Mouse (Mus musculus) layer of hippocampus, adult 9-11 months (tissue): ENCODE data around the gene Slc22a16.

Source experiments
- DNase-seq: peaks from one replicate; pipeline ENCODE4 v3.0.0; 2022

The Slc22a16 gene

DNA sequence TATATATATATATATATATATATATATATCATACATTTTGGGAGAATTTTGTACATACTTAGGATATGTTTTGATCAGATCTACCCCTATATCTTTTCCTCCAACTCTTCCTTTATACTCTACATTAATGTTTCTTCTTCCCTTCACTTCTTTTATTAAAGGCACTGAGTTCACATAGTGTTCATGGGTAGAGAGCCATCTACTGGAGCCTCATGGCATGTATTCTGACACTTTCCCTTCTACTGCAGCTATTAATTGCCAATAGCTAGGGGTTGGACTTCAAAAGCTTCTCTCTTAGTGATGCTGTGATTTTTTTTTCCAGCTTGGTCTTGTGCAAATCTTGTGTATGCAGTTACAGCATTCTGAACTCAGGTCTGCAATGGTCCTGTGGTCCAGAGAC, 47.8 kb downstream of the Slc22a16 start:
- DNase-seq = no peak

DNA sequence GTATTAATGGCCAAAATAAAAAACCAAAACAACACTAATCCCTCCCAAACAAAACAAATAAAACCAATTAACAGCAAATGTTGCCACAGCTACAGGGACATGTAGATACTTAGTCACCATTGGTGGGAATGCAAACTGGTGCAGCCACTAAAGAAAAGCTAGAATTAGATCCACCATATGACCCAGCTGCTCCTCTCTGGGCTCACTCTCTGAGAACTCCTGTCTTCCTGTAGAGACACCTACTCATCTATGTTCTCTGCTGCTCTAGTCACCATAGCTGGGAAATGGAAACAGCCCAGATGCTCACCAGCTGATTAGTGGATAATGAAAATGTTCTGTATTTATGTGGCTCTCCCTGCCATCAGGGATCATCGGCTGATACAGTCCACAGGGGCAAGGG, 49.6 kb downstream of the Slc22a16 start:
- DNase-seq = no peak

DNA sequence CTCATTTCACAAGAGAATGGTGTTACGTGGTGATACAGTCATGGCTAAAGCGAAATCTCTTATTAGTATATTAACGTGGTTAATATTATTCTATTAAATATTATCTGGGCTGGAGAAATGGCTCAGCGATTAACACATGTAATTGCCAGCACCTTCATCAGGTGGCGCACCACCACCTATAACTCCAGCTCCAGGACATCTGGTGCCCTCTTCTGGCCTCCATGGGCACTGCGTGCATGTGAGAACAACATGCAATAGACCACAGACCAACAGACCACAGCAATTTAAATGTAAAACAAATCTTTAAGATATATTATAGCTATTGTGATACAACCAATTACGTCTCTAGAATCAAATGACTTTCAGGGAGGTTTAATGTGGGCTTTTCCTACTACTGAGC, 59.0 kb downstream of the Slc22a16 start:
- DNase-seq = no peak

DNA sequence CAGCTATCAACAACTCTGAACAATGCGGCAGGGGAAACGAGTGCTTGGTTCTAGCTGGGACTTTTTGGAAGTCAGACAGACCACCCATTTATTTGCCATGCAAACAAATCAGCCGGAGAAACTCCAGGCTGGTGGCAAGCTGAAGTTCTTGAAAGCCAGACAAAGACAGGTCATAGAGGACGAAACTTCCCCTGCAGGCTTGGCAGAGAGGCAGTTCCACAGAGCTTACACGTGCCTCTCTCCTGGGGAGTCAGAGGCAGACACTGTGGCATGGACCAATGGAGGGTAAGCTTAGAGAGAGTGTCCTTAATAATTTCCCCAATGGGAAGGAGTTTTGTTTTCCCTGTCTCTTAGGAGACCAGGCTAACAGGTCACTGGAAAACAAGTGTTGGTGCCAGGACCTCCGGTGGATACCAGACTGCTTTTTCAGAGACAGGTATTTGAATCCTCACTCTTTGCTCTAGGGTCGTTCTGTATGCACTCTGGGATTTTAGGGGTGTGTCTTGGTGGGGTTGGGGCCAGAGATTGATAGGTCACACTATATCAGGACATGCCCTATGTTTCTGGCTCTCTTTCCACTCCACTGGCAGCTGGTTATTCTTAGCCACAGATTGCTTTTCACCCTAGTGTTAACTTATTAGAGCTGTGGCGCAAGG, 59.6 kb downstream of the Slc22a16 start, which contains the start of gene Ddo:
TSS of gene Ddo (plus strand) at position 356 of the 656 bp plus-strand sequence.
- peak; percentile 73 for DNase-seq

DNA sequence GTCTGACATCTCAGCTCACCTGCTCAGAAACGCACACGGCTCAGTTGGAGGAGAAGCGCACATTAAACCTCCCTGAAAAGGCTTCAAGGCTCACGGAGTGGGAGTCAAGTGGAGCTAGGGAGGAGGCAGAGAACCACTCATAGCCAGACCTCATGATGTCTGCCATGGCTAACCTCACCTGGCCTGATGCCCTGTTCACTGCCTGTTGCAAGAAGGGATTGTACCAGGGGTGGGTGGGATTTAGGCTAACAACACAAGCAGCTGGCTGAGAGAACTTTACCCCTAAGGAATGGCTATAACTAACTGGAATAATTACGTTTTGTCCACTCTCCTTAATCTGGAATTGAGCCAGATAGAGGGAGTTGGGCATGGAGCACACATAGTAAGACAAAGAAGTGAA, 60.3 kb downstream of the Slc22a16 start:
- no peak for DNase-seq

DNA sequence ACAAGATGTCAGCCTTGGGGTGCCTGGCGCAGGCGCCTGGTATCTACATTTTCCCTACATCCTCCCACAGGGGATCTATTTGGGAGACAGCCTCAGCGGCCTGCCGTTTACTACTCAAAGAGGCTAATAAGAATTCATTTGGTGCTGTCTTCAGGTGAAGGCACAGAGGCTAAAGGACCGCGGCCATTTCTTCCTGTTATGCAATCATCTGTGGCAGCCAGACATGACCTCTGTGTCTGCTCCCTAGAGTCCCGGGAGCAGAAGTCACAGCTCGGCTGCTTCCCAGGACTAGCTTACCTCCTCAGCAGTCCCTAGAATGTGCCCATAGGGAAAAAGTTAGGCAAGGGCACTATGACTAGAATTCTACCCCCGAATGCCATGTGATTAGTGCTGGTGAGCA, 60.8 kb downstream of the Slc22a16 start:
- DNase-seq = no peak

DNA sequence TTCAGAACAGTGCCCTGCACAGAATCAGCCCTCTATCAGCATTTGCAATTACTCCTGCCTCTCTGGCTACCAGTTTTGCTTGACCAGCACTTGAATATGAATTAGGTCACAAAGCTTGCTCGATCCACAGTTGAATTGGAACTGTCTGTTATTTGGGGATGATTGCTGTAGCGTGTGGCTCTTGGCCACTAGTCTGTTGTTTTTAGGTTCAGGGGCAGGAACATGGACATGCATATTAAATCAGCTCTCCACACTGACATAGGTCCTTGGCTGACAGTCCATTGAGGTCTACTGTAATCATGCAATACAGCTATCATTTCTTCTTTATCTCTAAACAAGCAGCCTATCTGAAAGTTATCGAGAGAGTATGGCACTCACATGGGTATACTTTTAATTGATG, 62.0 kb downstream of the Slc22a16 start:
- no peak for DNase-seq

DNA sequence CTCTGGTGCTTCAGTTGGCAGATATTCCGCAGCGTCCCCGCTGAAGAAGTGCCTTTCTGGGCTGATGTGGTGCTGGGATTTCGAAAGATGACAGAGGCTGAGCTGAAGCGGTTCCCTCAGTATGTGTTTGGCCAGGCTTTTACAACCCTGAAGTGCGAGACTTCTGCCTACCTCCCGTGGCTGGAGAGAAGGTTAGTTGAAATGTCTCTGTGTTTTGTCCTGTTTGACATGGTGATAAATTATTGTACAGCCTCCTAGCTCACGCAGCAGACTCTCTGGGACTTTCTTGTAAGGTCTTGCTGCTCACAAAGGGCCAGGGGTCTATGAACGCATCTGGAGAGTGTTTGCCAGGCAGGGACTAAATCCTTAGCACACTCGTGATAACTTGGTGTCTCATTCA, 67.2 kb downstream of the Slc22a16 start:
- DNase-seq = no peak

DNA sequence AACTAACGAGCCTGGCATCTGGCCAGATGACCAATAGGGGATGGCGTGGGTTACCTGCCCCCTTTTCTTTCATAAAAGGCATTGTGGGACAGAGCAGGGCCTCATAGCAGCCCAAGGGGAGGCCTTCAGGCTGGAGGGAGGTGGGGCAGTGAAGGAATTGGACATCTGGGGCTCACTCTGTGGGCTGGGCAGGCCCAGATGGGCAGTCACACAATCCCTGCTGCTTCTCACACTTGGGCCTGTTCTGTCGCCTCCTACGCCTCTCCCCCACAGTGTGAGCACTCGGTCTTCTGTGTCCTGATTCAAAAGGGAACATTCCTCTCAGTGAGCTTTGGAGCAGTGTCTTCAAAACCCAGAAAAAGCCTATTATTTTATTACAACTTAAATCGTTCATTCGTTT, 68.1 kb downstream of the Slc22a16 start:
- DNase-seq = peak; percentile 92

DNA sequence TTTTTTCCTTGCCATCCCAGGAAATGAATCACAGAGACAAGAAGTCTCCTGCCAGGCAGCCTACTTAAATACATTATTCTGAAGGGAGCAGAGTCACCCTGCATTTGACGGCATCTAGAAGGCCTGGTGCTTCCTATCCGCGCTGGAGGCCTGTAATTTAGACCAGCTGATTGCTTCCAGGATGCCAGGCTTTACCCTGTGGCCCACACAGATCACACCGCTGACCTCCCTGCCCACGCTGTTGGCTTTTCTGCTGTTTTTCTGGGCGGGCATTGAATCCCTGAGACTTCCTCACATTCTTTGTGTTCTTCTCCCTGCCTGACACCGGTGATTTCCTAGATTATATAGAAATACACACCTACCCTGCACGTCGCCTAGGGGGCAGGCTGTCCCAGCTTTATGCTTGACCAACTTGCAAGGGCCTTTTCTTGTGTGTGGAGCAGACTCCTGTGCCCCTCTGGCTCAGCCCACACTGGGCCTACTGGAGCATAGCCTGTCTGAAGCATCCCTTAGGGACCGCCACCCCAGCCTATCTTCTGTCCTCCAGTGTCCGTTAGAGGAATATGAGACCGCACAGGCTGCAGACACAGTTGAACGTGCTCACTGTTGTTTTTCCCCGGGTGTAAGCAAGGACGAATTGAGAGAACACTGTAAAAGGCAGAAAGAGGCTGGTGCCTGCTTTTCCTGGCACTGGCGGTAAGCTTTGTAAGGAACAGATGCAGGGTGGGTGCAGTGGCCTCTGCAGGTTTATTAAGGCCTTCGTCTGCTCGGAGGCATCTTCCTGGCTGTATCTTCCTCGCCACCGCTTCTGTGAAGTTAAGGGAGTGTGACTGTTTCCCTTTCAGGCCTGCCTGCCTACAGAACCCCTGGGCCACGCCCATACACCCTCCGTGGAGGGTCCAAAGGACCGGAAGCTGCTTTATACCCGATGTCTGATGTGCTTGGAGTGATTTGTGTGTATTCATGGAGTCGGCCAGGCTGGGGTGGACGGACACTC, 69.0 kb downstream of the Slc22a16 start:
- DNase-seq = peak; percentile 63

DNA sequence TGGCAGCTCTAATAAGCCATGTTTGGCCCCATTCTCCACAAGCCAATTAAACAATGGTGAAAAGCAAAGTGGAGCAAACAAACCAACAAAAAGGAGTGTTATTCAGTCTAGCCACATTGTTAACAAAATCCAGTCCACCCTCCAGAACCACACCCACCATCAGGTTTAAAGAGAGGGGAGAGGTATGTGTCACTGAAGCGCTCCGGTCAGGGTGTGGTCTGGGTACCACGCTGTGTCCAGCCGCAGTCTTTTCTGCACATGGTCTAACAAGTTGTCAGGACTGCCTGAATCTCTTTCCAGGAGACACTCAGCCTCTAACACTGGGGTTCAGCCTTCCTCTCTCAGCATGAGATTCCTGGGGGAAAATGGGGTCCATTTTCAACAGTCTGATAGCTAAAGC, 70.3 kb downstream of the Slc22a16 start:
- no peak for DNase-seq

DNA sequence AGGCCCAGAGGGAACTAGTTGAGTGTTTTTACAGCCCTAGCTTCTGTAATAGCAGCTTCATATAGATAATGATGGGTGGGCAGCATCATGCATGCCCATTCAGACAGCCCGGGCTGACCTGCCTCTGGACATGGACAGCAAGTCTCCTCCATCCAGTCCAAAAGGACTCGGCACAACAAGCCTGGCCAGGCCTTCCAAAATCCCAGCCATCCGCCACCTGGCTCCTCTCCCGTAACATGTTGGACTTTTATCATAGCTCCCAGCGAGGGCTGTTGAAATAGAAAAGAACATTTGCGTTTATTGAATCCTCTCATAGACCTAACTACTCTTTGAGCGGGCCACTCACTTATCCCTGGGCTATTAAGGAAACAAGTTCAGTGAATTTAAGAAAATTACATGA, 71.8 kb downstream of the Slc22a16 start:
- no peak for DNase-seq

DNA sequence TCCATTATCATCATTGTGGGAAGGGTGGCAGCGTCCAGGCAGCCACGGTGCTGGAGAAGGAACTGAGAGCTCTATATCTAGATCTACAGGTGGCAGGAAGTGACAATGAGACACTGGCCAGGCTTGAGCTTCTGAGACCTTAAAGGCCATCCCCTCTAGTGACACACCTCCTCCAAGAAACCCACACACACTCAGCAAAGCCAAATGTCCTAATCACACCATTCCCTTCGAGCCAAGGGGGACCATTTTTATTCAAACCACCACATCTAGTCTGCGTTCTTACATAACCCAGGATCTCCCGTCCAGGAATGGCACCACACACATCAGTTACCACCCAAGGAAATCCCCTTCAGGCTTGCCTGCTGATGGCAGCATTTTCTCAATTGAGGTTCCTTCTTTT, 73.0 kb downstream of the Slc22a16 start:
- DNase-seq = no peak

DNA sequence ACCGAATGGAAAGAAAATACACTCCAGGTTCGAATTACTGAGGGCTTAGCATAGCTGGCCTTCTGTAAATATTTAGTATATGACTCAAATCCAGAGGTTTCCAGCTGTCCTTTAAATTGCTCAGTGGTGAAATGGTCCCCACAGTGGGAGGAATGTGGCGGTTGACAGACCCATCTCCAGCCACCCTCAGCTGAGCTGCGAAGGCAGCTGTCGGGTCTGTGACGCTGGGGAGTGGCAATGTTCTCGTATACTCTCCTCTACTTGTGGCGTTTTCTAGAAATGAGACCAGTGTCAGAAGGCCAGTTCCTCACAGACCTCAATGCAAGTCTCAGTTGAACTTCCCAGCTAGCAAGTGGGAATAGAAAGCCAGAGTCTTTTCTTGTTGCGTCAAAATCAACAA, 74.3 kb downstream of the Slc22a16 start:
- DNase-seq = no peak

DNA sequence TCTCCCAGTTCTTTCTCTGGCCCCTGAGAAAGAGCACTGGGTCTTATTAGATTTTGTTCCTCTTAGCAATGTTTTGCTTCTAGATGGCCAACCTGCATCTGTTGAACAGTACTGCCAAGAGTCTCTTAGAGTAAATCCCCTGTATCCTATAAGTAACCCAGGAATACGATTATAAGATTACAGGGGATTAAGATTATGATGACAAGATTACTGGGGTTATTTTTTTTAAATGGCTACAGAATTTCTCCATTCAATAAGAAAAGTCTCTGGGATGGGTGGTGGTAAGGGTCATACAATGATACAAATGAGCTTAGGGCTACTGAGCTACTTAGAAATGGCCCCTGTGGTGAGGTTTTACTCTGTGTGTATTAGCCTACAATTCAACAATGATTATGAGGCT, 75.2 kb downstream of the Slc22a16 start:
- no peak for DNase-seq

DNA sequence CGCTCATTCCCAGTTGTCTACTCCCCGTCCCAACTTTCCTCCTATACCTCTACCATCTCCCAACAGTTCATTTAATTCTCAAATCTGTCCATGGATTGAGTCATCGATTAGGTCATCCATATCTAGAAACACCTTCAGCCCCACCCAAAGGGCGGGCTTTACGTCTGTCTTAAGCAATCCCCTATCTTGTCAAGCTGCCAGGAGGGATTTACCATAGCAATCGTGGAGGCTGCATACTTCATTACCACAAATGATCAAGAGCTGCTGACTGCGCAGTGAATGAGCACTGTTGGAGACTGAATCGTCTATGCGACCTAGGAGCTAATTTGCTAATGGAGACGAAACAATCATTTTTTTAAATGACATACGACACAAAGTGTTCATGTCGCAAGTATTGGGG, 78.6 kb downstream of the Slc22a16 start:
- DNase-seq = no peak

DNA sequence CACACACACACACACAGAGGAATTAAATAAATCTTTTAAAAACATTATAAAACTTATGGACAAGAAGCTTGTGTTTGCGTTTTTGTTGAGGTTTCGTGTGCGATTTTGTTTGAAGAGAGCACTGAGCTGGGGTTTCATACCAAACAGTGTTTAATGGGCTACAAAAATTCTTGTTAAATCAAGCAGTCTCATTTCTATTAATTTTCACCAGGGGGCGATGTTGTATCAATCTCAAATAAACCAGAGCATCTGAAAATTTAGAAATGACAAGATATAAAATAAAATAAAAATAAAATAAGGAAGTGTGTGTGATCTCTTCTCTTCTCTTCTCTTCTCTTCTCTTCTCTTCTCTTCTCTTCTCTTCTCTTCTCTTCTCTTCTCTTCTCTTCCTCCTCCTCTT, 79.5 kb downstream of the Slc22a16 start:
- DNase-seq = no peak

DNA sequence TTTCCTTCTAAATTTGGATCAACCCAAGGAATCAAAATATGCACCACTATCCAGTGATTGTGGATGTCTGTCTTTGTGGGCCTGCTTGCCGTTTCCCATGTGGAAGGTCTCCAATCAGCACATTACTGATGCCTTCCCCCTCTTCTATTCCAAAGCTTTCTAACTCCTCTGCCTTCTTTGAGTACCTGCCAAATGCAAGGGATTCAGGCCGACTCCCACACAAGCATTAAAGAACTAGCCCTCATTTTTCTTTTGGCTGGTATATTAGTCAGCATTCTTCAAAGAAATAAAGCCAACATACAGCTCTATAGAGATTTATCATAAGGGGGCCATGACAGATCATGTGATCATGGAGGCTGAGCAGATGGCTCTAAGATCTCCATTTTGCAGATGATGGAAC, 81.5 kb downstream of the Slc22a16 start:
- no peak for DNase-seq
